Mouse (Mus musculus) stomach, postnatal 0 days (tissue): ENCODE data around the gene Itfg1. TPM values are rescaled to one million over a fixed set of nuclear protein-coding genes. Genes with fewer than 3 reads are reported as not detected.
"Not testable (repeated sequence)": the region's sequence is repeated elsewhere in the genome, so short reads cannot be mapped to it uniquely, and the experiment has no call there.

ENCODE experiments used
- ATAC-seq: fragments of 200-750 bp; cut with Nextera tagmentation; 2 replicates; pipeline ENCODE4 v1.8.0; 2017; ENCODE audit not compliant: low FRiP score, low TSS enrichment
- DNase-seq: peaks from one replicate; pipeline ENCODE4 v3.0.0-alpha.2; 2016; ENCODE audit warnings: low spot score
- H3K27ac ChIP-seq: fragments of 300-500 bp; sonication (generic); replicated peaks from 2 replicates; pipeline ENCODE4 v1.5.1; 2014; ENCODE audit warnings: mild to moderate bottlenecking, control low read depth
- H3K27me3 ChIP-seq: fragments of 300-500 bp; sonication (generic); 2 replicates; pipeline ENCODE4 v1.6.1; 2014; ENCODE audit warnings: low read length; ENCODE audit not compliant: control insufficient read depth, insufficient read depth
- H3K36me3 ChIP-seq: fragments of 300-500 bp; sonication (generic); 2 replicates; pipeline ENCODE4 v1.6.1; 2014; ENCODE audit warnings: low read length, mixed read lengths; ENCODE audit not compliant: control insufficient read depth, insufficient read depth
- H3K4me1 ChIP-seq: fragments of 300-500 bp; sonication (generic); replicated peaks from 2 replicates; pipeline ENCODE4 v1.6.1; 2014; ENCODE audit warnings: antibody characterized with exemption; ENCODE audit not compliant: control insufficient read depth, insufficient read depth
- H3K4me2 ChIP-seq: fragments of 300-500 bp; sonication (generic); replicated peaks from 2 replicates; pipeline ENCODE4 v1.6.1; 2014; ENCODE audit warnings: low read depth, mild to moderate bottlenecking, control low read depth, moderate library complexity
- H3K4me3 ChIP-seq: fragments of 300-500 bp; sonication (generic); 2 replicates; pipeline ENCODE4 v1.5.1; 2014; ENCODE audit warnings: low read depth, low read length, control low read depth
- H3K9ac ChIP-seq: fragments of 300-500 bp; sonication (generic); 2 replicates; pipeline ENCODE4 v1.6.1; 2014; ENCODE audit warnings: mild to moderate bottlenecking, low read length, control low read depth, mixed read lengths
- H3K9me3 ChIP-seq: fragments of 300-500 bp; sonication (generic); 2 replicates; pipeline ENCODE4 v1.6.1; 2016; ENCODE audit warnings: low read length; ENCODE audit not compliant: control insufficient read depth
- CTCF ChIP-seq: IDR thresholded peaks from 2 replicates; pipeline ENCODE4 v1.5.1; 2016; ENCODE audit warnings: antibody characterized with exemption, low read depth, mild to moderate bottlenecking, moderate library complexity
- EP300 ChIP-seq: optimal IDR thresholded peaks from 2 replicates; pipeline ENCODE3; 2016; ENCODE audit warnings: antibody characterized with exemption
- WGBS: fragments of 180-500 bp; shearing (Covaris S2); extraction: QIAGEN DNeasy Blood & Tissue Kit; methylation state at CpG from one replicate; pipeline ENCODE4 v1.1.7; 2014; 5-methylcytosine and 5-hydroxymethylcytosine counted together
- polyA plus RNA-seq: library from polyadenylated mRNA; unstranded; fragments of >200 nt; fragmentation: Nextera tagmentation; extraction: Ambion mirVana; gene quantifications from 2 replicates; pipeline ENCODE4 v1.2.1, GENCODE M21; 2015

The Itfg1 gene
- polyA plus RNA-seq, 1 experiment from 2014 or later: 53.2 TPM

- no peak overlapping the region for H3K27ac ChIP-seq
- WGBS: 54% methylated on average over 5 of the region's 5 CpGs
- no peaks in the 10 kb centered on the region for H3K9me3 ChIP-seq
- H3K4me3 ChIP-seq: no peak overlapping the region
- ATAC-seq (no peak), DNase-seq (no peak)
- H3K9ac ChIP-seq: no peak overlapping the region
- TF ChIP-seq EP300: no peak
- no peak for TF ChIP-seq CTCF
- no peak overlapping the region for H3K4me2 ChIP-seq
- H3K36me3 ChIP-seq: no peaks in the 10 kb centered on the region
- no peaks in the 10 kb centered on the region for H3K4me1 ChIP-seq
- H3K27me3 ChIP-seq: no peaks in the 10 kb centered on the region
Measured at GRCm38 (mm10) chr8:85860612-85861011, 19.9 kb upstream of the Itfg1 start.

GRCm38 (mm10) chr8:85857227-85857896, 16.6 kb upstream of the Itfg1 start:
- H3K27me3 ChIP-seq, H3K4me3 ChIP-seq, H3K36me3 ChIP-seq, H3K4me1 ChIP-seq, H3K9ac ChIP-seq, ATAC-seq, H3K9me3 ChIP-seq, H3K27ac ChIP-seq, H3K4me2 ChIP-seq: not testable (repeated sequence)
- 44% methylated on average over 11 of the region's 11 CpGs for WGBS
- DNase-seq: peak; percentile 30

GRCm38 (mm10) chr8:85854220-85855123, 13.8 kb upstream of the Itfg1 start:
- H3K9me3 ChIP-seq: no peaks in the 10 kb centered on the region
- no peak overlapping the region for H3K27ac ChIP-seq
- no peak overlapping the region for H3K4me3 ChIP-seq
- WGBS: 86% methylated on average over 19 of the region's 19 CpGs
- no peaks in the 10 kb centered on the region for H3K27me3 ChIP-seq
- H3K9ac ChIP-seq: no peak overlapping the region
- no peak for TF ChIP-seq CTCF
- TF ChIP-seq EP300: no peak
- DNase-seq (no peak), ATAC-seq (no peak)
- no peaks in the 10 kb centered on the region for H3K4me1 ChIP-seq
- no peaks in the 10 kb centered on the region for H3K36me3 ChIP-seq
- H3K4me2 ChIP-seq: no peak overlapping the region

GRCm38 (mm10) chr8:85845887-85846286, 5.2 kb upstream of the Itfg1 start:
- no peak overlapping the region for H3K27ac ChIP-seq
- no peak for ATAC-seq

GRCm38 (mm10) chr8:85841489-85841795, 721 bp upstream of the Itfg1 start:
- TF ChIP-seq EP300: no peak
- no peak for TF ChIP-seq CTCF

More at GRCm38 (mm10) chr8:85845887-85846286, 5.2 kb upstream of the Itfg1 start:
- TF ChIP-seq EP300 (no peak), CTCF (no peak)
- Histone ChIP-seq H3K9me3 (no peaks in the 10 kb centered on the region), H3K36me3 (no peaks in the 10 kb centered on the region), H3K4me1 (no peaks in the 10 kb centered on the region; the same call in 1 of the 2 replicates), H3K27me3 (no peaks in the 10 kb centered on the region), H3K4me2 (no peak overlapping the region), H3K9ac (no peak overlapping the region), H3K4me3 (no peak overlapping the region)
- no peak for DNase-seq

More at GRCm38 (mm10) chr8:85841489-85841795, 721 bp upstream of the Itfg1 start:
- Histone ChIP-seq H3K4me2 (peak overlapping the region; percentile 75), H3K4me3 (peak overlapping the region; percentile 88), H3K27me3 (no peaks in the 10 kb centered on the region), H3K9me3 (no peaks in the 10 kb centered on the region), H3K36me3 (no peaks in the 10 kb centered on the region; the same call in 1 of the 2 replicates), H3K27ac (peak overlapping the region; percentile 99), H3K4me1 (no peaks in the 10 kb centered on the region; the same call in 1 of the 2 replicates), H3K9ac (peak overlapping the region; percentile 89)
- DNase-seq (peak; percentile 20), ATAC-seq (no peak)
- WGBS: 0% methylated on average over 4 of the region's 4 CpGs
